Mouse (Mus musculus): ENCODE data around the gene Lpp.

Lpp gene

GRCm38 (mm10) chr16:24625576-24625975, 232.3 kb downstream of the Lpp start:
- DNase-seq (ENCODE audit: low read depth), result no peak

- DNase-seq (ENCODE audit: low read depth), result no peak
Measured at GRCm38 (mm10) chr16:24628779-24629178, 235.5 kb downstream of the Lpp start.

- peak; percentile 63 for DNase-seq (ENCODE audit: low read depth)
Measured at GRCm38 (mm10) chr16:24629218-24630172, 236.2 kb downstream of the Lpp start.

DNA sequence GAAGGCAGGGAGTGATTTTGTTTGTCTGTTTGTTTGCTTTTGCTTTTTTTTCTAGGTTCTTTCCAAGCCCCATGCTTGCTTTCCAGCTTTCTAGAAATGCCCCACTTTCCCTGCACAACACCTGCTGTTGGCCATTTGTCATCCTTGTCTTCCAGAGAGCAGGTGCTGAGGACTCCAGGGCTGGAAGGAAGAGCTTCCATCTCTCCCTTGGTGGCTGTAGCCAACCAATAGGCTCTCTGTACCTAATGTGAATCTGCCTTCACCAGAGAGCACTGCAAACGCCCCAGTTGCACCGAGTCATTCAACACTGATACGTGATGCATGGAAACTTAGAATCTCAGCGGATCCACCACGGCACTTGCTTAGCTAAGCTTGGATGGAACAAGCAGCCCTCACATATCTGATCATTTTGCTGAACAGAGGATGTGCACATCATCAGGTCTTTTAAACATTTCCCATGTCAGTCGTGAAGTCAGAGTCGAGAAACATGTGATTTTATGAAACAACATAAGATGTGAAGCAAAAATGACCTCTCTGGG, 242.1 kb downstream of the Lpp start:
- DNase-seq (ENCODE audit: low read depth), result no peak

- no peak for DNase-seq (ENCODE audit: low read depth)
Measured at GRCm38 (mm10) chr16:24636894-24637293, 243.6 kb downstream of the Lpp start.

GRCm38 (mm10) chr16:24641003-24641797, 247.9 kb downstream of the Lpp start:
- DNase-seq (ENCODE audit: low read depth), result peak; percentile 31

GRCm38 (mm10) chr16:24643024-24643635, 249.8 kb downstream of the Lpp start:
- DNase-seq (ENCODE audit: low read depth), result no peak

- no peak for DNase-seq (ENCODE audit: low read depth)
Measured at GRCm38 (mm10) chr16:24644154-24644553, 250.8 kb downstream of the Lpp start.

- no peak for DNase-seq (ENCODE audit: low read depth)
Measured at GRCm38 (mm10) chr16:24644760-24645406, 251.6 kb downstream of the Lpp start.

DNA sequence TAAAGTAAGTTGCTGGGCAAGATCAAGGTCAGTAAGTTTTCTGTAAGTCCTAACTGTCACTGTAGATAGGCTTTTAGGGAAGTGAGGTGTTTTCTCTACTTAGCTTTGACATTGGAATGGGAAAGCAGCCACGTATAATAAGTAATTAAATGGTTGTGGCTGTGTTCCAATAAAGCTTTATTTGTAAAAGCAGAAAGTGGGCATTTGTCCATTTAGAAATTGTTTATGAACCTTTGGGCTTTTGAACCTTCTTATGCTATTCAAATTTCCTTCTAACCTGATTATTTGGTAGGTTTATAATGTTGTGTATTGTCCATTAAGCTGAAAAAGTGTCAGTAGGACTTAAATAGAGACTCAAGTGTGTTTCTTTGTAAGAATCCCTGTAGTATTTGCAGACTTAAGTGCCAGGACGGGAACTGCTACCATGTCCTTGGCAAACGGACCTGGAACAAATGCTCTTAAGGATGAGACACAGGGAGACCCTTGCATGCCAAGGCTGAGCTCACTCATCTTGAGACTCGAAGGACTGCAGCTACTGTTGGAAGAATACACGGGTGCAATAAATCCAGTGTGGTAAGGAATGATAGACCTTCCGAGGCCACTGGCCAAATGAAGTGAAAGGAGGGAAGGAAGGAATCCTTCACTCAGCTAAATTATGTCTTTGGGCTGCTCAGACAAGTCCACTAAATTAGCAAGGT, 252.7 kb downstream of the Lpp start:
- DNase-seq (ENCODE audit: low read depth), result no peak

GRCm38 (mm10) chr16:24651655-24652654, 258.6 kb downstream of the Lpp start:
- peak; percentile 58 for DNase-seq (ENCODE audit: low read depth)

DNA sequence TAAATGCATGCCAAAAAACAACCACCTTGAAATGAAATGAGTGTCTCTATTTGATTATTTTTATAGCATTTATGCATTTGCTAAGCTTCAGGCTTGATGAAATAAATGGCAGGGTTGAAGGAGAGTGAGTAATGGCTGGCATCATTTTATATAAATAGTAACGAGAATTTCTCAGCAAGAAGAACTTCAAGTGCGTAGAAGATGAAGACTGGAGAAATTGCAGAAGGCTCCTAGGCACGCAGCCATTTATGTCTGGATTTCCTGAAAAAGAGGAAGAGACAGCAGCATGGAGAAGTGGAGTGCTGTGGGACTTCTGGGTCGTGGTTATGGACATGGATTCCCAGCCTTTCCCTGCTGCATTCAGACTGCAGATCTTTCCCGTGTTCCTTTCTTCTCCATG, 259.7 kb downstream of the Lpp start:
- no peak for DNase-seq (ENCODE audit: low read depth)

DNA sequence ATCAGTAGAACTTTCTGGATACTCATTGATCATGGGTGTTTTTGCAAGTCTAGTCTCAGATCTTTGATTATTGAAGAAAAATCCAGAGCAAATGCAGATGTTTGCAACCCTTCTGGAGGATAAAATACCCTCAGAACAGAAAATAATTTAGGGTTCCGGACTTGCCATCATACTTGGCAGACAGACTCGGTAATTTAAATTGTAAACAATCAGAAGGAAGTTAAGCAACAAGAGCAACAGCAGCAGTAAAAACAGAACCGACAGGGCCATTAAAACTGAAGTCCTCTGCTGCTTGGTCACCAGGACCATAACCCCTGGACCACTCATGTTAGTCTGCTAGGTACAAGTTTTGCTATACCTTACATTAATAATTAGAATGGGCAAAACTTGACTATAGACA, 261.8 kb downstream of the Lpp start:
- no peak for DNase-seq (ENCODE audit: low read depth)

DNA sequence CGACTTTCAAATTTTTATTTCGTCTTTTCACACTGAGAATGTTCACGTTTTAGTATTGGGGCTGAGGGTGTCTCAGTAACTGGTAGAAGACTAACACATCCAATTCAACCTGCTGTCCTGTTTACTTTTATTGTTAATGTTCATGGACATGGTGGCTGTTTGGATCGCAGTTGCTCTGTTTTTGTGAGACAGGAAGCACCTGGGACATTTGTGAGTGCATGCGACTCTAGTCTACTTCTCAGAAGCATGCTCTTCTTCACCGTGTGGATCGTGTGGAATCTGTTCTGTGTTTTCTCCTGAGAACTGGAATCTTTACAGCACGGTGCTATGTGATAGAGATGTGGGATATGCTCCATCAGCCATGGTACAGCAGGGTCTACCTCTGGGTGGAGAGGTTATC, 262.7 kb downstream of the Lpp start:
- DNase-seq (ENCODE audit: low read depth), result no peak

DNA sequence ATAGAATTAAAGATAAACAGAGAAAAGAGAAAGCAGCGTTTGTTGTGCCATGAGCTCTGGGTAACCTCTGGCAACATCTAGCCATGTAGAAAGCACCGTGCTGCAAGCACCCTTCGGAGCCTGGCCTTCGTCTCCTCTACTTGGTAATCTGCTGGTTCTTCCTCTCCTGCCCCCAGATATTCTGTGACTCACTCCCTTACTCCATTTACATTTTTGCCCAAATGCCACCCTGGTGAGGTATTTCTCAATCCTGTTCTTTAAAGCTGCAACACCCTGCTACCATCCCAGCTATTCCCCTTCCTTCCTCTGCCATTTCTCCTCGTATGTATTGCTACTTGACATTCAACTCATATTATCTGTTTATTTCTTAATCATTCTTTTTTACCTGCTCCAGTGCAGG, 263.4 kb downstream of the Lpp start:
- DNase-seq (ENCODE audit: low read depth), result no peak

- no peak for DNase-seq (ENCODE audit: low read depth)
Measured at GRCm38 (mm10) chr16:24659049-24659448, 265.7 kb downstream of the Lpp start.

GRCm38 (mm10) chr16:24664131-24664530, 270.8 kb downstream of the Lpp start:
- DNase-seq (ENCODE audit: low read depth), result no peak

DNA sequence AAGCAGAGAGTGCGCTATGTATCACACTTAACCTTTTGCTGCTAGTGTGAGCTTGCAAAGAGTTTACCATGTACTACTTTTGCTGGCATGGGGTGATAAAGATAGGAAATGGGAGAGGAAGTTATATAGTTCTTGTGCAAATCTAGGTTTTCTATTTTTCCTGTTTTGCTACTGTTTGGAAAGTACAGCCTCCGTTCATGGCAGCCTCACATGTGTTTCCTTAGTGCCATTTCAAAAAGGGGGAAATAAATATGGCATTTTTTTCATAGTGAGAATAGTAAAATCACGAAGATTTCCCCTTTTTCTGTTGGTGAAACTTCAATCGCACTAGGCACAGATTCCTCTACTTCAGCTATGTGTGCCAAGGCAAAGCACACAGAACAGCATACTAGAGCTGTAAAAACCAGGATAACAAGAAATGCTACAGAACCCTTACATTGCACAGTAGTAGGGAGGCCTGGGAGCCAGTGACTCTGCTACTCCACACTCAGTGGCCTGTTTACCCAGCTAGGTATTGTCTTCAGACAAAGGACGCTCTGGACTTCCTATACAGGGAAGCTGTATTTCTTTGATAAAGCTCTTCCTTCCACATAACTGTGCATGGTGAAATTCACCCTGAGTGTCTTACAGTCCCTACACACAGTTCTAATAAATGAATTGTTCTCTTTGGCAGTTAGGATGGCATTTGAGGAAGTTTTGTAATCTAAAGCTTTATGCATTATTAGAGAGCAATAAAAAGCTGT, 276.6 kb downstream of the Lpp start:
- DNase-seq (ENCODE audit: low read depth), result no peak

DNA sequence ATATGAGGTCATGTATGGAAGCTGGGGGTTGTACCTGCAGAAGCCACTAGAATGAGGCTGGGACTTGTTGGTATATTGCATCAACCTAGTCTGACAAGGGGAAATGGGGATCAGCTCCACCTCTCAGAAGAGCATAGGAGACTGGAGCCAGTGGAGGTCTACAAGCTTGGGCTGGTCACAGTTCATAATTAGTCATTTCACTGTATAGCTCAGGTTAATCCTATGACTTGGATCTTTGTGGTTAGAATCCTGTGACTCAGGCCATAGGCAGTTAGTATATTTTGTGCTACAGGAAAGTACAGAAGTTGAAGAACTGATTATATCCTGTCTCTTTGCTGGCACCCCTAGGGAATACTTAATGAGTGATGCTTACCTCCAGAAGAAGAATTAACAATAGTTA, 285.6 kb downstream of the Lpp start:
- DNase-seq (ENCODE audit: low read depth), result no peak

All from naive thymus-derived CD4-positive, alpha-beta T cell, adult 2 months (primary cell).